Mouse (Mus musculus) spleen, embryonic (tissue): ENCODE results near the gene Snu13.

Experiments used
- CTCF ChIA-PET: fragments of 350-600 bp; sonication (Branson Sonifier 250); formaldehyde crosslinking; loops from one replicate; lab custom pipeline; 2022; lab: Charles Lee

Snu13 gene

DNA sequence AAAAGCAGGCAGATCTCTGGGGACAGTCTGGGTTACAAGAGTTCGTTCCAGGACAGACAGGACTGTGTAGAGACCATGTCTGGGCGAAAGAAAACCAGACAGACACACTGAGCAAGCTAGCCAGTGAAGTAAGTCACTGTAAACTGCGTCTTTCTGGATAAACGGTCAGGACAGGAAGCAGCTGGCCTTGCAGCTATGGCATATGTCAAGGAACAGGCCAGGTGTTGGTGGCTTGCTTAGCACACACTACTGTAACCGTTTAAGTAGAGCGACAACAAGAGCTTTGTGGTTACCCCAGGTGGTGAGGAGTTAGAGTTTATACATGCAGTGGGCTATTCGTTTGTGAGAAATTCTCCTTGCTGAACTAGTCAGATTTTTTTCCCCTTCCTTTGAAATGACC lies 19.7 kb downstream of the Snu13 start:
- CTCF ChIA-PET = interaction anchor here (0.7 kb wide), 1 partner anchor 1141 kb away, joined by 4 read pairs; no protein-coding TSS in a partner anchor

DNA sequence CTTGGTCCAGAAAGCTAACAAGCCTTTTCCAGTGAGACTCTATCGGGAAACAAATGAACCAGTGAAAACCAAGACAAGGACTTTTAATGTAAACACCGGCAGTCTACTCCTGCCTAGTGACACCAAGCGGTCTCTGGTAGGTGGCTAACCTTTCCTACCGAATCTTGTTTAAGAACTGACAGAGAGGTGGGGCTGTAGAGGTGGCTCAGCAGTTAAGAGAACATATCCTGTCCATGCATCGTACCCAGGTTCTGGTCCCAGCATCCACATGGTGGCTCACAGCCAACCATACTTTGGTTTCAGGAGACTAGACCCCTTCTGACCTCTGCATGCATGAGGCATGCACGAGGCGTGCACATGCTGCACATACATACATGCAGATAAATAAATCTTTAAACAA lies 20.1 kb downstream of the Snu13 start:
- CTCF ChIA-PET = interaction anchor here (0.7 kb wide), 1 partner anchor 1141 kb away, joined by 4 read pairs; no protein-coding TSS in a partner anchor

DNA sequence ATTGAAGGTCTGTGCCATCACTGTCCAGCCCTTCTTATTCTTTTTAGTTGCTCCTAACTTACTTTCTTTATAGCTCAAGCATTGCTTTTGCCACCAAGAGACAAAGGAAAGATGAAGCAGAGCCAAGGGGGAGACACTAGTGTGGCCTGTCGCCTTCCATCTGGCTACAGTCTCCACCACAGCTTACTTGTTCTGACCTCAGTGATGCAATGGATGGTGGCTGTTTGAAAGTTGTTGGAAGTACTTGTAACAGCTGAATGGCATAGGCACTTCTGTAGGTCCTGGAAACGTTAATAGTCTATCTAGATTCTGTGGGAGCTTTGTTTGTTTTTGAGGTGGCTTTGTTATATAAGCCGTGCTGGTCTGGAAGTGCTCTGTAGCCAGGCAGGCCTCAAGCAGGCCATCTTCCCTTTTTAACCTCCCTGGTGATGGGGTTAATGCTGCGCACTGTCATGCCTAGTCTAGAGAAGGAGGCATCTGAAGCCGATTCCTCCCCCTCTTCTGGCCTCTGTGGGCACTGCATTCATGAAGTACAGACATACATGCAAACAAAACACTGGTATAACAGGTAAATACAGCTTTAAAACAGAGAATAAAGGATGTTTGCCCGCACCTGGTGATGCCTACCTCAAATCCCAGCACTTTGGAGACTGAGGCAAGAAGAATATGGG lies 23.3 kb downstream of the Snu13 start:
- CTCF ChIA-PET = interaction anchor here (0.5 kb wide), 1 partner anchor 63 kb away, joined by 3 read pairs; no protein-coding TSS in a partner anchor

DNA sequence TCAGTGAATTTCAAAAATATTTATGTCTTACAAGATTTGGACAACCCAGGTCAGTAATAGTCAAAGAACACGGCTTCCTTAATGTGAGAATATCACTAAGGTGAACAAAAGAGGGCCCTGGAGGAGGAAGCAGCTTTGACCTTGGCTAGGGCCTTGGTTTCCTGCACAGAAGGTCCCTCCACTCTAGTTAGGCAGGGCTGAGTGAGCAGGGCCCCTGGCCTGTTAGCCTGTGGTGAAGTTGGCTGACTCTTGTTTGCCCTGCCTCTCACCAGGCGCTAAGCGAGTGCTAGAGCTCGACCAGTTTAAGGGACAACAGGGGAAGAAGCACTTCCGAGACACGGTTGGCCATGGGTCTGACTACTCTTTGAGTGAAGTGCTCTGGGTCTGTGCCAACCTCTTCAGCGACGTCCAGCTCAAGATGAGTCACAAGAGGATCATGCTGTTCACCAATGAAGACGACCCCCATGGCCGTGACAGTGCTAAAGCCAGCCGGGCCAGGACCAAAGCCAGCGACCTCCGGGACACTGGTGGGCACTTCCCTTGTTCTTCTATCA lies 24.8 kb downstream of the Snu13 start:
- CTCF ChIA-PET = interaction anchor here (0.7 kb wide), 1 partner anchor 71 kb away, joined by 3 read pairs; no protein-coding TSS in a partner anchor

DNA sequence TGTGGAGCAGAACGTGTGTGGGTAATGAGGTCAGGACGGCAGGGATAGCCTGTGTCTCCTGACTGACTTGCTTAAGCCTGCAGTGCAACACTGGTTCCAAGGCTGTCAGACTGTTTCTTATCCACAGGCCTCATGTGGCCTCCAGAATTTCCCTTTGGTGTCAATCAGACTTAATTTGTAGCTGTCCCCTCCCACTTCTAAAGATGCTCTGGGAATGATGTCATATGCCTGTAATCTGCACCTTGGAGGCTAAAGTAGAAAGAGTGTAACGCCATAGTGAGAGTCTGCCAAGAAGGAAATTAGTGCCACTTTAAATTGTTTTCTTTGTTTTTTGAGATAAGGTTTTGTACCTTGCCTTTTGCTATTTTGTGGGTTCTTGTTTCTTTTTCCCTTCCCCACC lies 28.1 kb downstream of the Snu13 start:
- CTCF ChIA-PET = no interaction called here

DNA sequence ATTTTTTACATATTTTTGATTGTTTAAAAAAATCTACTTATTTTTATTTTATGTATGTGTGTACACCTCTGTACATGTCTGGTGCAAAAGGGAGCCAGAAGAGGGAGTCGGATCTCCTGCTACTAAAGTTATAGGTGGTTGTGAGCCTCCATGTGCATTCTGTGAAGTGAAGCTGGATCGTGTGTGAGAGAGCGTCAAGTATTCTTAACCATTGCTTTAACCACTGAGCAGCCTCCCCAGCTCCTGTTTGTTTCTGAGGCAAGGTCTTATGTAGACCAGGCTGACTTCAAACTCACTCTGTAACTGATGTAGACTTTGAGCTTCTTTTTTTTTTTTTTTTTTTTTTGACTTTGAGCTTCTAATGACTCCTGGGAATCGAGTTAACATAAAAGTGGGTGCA lies 29.9 kb downstream of the Snu13 start:
- CTCF ChIA-PET = interaction anchor here (0.6 kb wide), 2 partner anchors 187 to 217 kb away, joined by 3 to 4 read pairs; no protein-coding TSS in a partner anchor

DNA sequence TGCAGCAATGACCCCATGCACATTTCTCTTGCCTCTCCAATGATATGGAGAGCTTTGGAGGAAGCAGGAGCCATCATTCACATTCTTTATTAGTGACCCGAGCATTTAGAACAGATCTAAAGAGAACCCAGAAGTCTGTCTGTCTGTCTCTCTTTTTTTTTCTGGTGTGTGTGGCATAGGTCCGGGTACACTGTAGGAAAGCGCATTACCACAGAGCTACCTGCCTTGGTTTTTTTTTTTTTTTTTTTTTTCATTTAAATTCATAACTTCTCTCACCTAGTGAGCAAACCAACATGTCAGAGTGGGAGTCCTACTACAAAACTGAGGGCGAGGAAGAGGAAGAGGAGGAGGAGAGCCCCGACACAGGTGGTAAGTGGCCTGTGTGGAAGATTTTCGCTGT lies 30.6 kb downstream of the Snu13 start:
- CTCF ChIA-PET = interaction anchor here (0.6 kb wide), 1 partner anchor 23 kb away, joined by 5 read pairs; no protein-coding TSS in a partner anchor

DNA sequence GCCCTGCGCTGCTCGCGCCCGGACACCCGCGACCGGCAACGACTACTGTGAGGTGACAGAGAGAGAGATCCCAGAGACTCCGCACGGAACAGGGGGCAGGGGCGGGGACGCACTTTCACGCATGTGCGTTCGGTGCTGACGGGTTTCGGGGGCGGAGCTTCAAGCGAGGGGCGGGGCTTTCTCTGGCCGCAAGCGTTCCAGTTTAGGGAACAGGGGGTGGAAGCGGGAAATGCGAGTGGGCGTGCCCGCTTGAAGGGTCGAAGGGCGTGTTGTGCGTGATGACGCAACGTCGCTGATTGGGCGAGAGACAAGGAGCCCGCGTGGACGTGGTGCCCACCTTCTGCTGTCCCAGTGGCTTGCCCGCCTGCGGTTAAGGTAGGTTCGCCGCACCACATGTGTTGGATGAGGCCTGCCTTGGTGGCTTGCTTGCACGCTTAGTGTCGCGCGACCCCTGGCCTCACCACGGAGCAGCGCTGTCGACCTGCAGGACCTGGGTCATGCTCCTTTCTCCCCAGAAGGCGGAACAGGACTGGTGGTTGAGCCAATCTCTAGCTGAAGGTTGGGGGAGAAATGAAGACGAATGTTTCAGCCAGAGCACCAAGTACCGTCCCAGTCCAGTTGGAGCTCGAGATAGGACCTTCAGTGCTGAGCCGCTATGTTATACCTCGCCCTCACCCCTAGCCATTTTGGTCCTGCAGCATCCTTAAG lies 31.1 kb downstream of the Snu13 start:
- CTCF ChIA-PET = interaction anchor here (0.6 kb wide), 1 partner anchor 24 kb away, joined by 5 read pairs; no protein-coding TSS in a partner anchor

DNA sequence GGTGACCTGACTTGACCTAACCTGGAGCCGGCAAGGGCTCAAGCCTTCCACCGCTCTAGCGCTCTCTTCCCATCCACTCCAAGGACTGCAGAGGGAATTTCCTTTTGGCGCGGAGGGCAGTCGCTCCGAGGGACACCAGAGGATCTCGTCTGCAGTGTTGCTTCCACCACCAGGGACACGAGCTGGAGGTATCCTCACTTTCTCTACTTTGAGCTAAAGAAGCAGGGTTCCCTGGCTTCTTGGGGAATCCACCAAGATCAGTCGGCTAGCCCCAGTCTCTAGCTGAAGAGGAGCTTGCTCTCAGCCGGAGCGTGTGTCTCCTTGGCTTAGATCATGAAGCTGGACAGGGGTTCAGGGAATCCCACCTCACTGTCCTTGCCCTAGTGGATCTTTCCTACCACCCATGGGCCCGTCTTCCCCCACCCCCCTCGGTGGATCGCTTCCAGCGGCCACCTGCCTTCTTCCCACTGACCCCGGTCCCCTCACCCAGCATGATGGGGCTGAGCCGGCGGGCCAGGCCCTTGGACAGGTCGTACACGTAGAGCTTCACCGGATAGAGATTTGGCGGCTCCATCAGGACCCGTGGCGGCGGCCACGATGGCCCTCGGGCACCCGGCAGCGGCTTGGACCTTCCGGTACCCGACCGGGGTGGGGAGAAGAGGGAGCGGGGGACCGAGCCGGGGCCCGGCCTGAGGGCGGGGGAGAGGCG lies 31.9 kb downstream of the Snu13 start:
- CTCF ChIA-PET = no interaction called here

DNA sequence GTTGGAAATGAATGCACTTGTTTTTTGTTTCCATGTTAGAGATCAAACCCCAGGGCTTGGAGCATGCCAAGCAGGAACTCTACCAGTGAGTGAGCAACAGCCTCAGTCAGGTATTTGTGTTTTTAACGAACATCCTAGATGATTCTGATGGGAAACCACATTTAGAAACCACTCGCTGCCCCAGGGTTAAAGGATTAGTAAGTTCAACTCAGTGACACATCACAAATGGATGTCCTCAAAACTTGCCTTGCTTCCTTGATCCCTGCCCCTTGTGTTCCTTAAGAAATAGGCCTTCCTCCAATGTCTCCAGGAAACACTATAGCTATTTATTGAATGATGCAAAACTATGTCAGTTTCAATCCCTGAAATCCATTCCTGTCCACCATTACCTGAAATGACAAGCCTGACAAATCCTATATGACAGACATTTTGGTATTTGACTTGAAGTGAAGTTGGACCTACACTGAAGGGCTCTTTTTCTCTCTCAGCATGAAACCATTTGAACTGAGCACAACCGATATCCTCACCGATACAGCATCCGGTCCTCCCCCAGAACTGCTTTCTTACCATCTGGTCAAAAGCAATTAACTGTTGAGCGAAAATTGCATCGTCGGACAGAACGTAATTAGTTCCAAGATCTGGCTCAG lies 32.5 kb downstream of the Snu13 start:
- CTCF ChIA-PET = interaction anchor here (0.6 kb wide), 1 partner anchor 33 kb away, joined by 6 read pairs; no protein-coding TSS in a partner anchor

DNA sequence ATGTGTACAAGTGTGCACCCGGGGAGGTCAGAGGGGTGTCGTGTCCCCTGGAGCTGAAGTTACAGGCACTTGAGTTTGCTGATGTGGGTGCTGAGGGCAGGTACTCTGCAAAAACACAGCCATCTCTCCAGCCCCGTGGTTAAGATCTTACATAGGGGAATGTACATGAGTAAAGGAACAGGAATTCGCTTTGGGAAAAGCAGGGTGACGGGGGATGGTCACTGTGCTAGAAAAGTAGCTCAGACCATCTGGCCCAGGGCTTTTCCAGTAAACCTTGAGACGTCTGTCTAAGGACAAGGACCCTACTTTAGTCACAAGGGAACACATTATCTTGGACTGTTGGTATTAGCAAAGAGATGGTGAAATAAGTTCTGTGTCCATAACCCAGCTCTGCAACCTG lies 35.5 kb downstream of the Snu13 start:
- CTCF ChIA-PET = no interaction called here

DNA sequence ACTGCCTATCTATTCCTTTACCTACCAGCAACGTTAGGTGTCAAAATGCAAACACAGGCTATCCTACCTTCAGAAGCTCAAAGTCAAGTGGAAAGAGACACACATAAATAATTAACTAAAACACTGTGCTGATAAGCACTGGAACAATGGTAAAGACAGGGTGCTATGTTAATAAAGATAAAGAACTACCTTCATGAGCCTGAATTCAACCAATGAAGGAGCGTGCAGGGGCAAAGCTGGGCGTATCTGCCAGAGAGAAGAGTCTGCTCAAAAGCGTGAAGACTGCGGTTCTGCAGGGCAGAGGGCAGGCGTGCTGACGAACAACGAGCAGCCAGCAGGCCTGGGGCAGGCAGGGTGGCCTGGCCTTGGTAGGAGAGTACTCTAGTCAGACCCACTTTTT lies 43.1 kb downstream of the Snu13 start:
- CTCF ChIA-PET = no interaction called here

DNA sequence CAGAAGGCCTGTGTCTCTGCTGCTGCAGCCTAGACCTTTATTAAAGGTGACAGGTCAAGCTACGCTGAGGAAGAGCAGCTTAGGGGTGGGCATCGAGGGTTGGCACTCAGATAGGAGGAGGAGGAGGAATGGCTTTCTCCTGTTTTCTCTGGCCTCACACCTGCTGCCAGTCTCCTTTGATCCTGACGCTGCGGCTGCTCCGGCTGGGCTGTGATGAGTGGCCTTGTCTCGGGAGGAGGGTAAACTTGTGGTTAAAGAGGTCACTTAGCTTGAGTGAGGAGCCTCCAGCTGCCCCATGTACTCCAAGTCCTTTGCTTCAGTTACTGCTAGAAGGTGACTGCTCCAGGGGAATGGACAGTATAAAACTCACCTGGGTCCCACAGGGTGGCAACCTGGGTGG lies 53.4 kb downstream of the Snu13 start:
- CTCF ChIA-PET = no interaction called here

DNA sequence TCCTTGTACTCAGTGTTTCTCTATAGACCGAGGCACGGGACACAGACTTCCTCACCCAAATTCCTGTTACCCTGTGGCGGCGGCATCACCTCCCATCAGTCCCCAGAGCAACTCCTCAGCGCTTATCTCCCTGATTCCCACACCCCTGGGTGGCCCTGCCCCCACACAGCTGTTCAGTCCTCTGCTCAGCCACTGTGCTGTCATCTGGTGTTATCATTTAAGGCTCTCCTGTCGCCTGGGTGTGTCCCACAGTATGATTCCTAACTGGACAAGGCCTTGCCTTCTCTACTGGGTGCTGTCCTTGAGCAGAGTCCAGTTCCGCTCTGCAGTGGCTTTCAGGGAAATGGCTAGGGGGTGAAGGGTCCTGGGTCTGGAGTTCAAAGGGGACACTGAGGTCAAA lies 56.8 kb downstream of the Snu13 start:
- CTCF ChIA-PET = interaction anchor here (0.6 to 0.8 kb wide), 2 partner anchors 57 to 148 kb away, joined by 3 read pairs; no protein-coding TSS in a partner anchor
